Mouse (Mus musculus) c-Kit-positive CD71-positive TER-119-positive erythroid progenitor cells, embryonic 14.5 days (primary cell): Measurements from ENCODE around the gene Ints3.
"Not testable (repeated sequence)": the region's sequence is repeated elsewhere in the genome, so short reads cannot be mapped to it uniquely, and the experiment has no call there.

Experiments
- DNase-seq: peaks from one replicate; pipeline ENCODE4 v3.0.0-alpha.2; 2013; ENCODE audit warnings: low spot score

Gene Ints3

GRCm38 (mm10) chr3:90347847-90348246, 85.6 kb downstream of the Ints3 start:
- no peak for DNase-seq

- not testable (repeated sequence) for DNase-seq
Observed at GRCm38 (mm10) chr3:90342853-90343252, 90.6 kb downstream of the Ints3 start.
